Mouse (Mus musculus): ENCODE measurements around the gene Zbtb46. TPM values are rescaled to one million over a fixed set of nuclear protein-coding genes. Genes with fewer than 3 reads are reported as not detected.

Zbtb46 gene
- total RNA-seq, 2 experiments from 2014 or later, result 14.7 to 17.5 TPM

- DNase-seq (ENCODE audit: low spot score in 2 of 2), result no peak
These were observed 6.2 kb upstream of the Zbtb46 start for GRCm38 (mm10) chr2:181465423-181465822.

GRCm38 (mm10) chr2:181463008-181463738 is 3.9 kb upstream of the Zbtb46 start:
- peak; percentile 57 to 64 for DNase-seq (ENCODE audit: low spot score in 2 of 2)

- no peak for DNase-seq (ENCODE audit: low spot score in 2 of 2)
These were observed 3.4 kb upstream of the Zbtb46 start for GRCm38 (mm10) chr2:181462604-181463003.

- DNase-seq (ENCODE audit: low spot score in 2 of 2), result no peak
These were observed 2.4 kb upstream of the Zbtb46 start for GRCm38 (mm10) chr2:181461536-181462100.

- DNase-seq (ENCODE audit: low spot score in 2 of 2), result peak; percentile 42 to 61
These were observed 721 bp upstream of the Zbtb46 start for GRCm38 (mm10) chr2:181459673-181460621.

GRCm38 (mm10) chr2:181458411-181459152 is 644 bp downstream of the Zbtb46 start:
- peak; percentile 25 to 44 for DNase-seq (ENCODE audit: low spot score in 2 of 2)

GRCm38 (mm10) chr2:181457831-181458230 is 1.4 kb downstream of the Zbtb46 start:
- no peak for DNase-seq (ENCODE audit: low spot score in 2 of 2)

- DNase-seq (ENCODE audit: low spot score in 2 of 2), result no peak
These were observed 3.3 kb downstream of the Zbtb46 start for GRCm38 (mm10) chr2:181455899-181456298.

- no peak for DNase-seq (ENCODE audit: low spot score in 2 of 2)
These were observed 6.0 kb downstream of the Zbtb46 start for GRCm38 (mm10) chr2:181453274-181453673.

- no peak for DNase-seq (ENCODE audit: low spot score in 2 of 2)
These were observed 7.0 kb downstream of the Zbtb46 start for GRCm38 (mm10) chr2:181452181-181452580.

- DNase-seq (ENCODE audit: low spot score in 2 of 2), result no peak
These were observed 16.2 kb downstream of the Zbtb46 start for GRCm38 (mm10) chr2:181443016-181443415.

- DNase-seq (ENCODE audit: low spot score in 2 of 2), result no peak
These were observed 21.1 kb downstream of the Zbtb46 start for GRCm38 (mm10) chr2:181438176-181438575.

- DNase-seq (ENCODE audit: low spot score in 2 of 2), result no peak
These were observed 23.0 kb downstream of the Zbtb46 start for GRCm38 (mm10) chr2:181436246-181436645.

GRCm38 (mm10) chr2:181423834-181424233 is 35.4 kb downstream of the Zbtb46 start:
- DNase-seq (ENCODE audit: low spot score in 2 of 2), result no peak

- DNase-seq (ENCODE audit: low spot score in 2 of 2), result no peak
These were observed 38.2 kb downstream of the Zbtb46 start for GRCm38 (mm10) chr2:181420903-181421638.

- no peak for DNase-seq (ENCODE audit: low spot score in 2 of 2)
These were observed 38.8 kb downstream of the Zbtb46 start for GRCm38 (mm10) chr2:181420426-181420825.

GRCm38 (mm10) chr2:181419359-181419758 is 39.9 kb downstream of the Zbtb46 start:
- DNase-seq (ENCODE audit: low spot score in 2 of 2), result no peak

GRCm38 (mm10) chr2:181415945-181416344 is 43.3 kb downstream of the Zbtb46 start:
- DNase-seq (ENCODE audit: low spot score in 2 of 2), result no peak

GRCm38 (mm10) chr2:181413141-181413540 is 46.1 kb downstream of the Zbtb46 start:
- no peak for DNase-seq (ENCODE audit: low spot score in 2 of 2)

- peak; percentile 60 to 70 for DNase-seq (ENCODE audit: low spot score in 2 of 2)
These were observed 48.3 kb downstream of the Zbtb46 start for GRCm38 (mm10) chr2:181410760-181411473.

All from layer of hippocampus, postnatal 10 days (tissue).